Mouse (Mus musculus) kidney, adult 2 months (tissue): ENCODE data around the gene Suv39h2. TPM values are rescaled to one million over a fixed set of nuclear protein-coding genes. Genes with fewer than 3 reads are reported as not detected.

Experiments
- DNase-seq: peaks from one replicate; pipeline ENCODE4 v3.0.0; 2021
- H3K27ac ChIP-seq: fragments of 200-500 bp; 2 replicates; pipeline ENCODE4 v1.5.1; 2012; ENCODE audit warnings: low read depth, low read length, control low read depth, inconsistent platforms; ENCODE audit not compliant: insufficient read depth
- H3K27me3 ChIP-seq: fragments of 200-500 bp; replicated peaks from 2 replicates; pipeline ENCODE4 v1.6.1; 2012; ENCODE audit warnings: mild to moderate bottlenecking, moderate library complexity, low read length, inconsistent platforms; ENCODE audit not compliant: control insufficient read depth, insufficient read depth
- H3K36me3 ChIP-seq: fragments of 200-500 bp; 2 replicates; pipeline ENCODE4 v1.6.1; 2012; ENCODE audit warnings: mild to moderate bottlenecking, moderate library complexity, low read length, inconsistent platforms; ENCODE audit not compliant: control insufficient read depth, insufficient read depth
- H3K4me1 ChIP-seq: fragments of 200-500 bp; 2 replicates; pipeline ENCODE4 v1.6.1; 2011; ENCODE audit warnings: low read length; ENCODE audit not compliant: control insufficient read depth, insufficient read depth
- H3K4me3 ChIP-seq: fragments of 200-500 bp; 2 replicates; pipeline ENCODE4 v1.5.1; 2011; ENCODE audit warnings: mild to moderate bottlenecking, low read depth, low read length, control low read depth; ENCODE audit not compliant: insufficient read depth
- CTCF ChIP-seq: fragments of 200-500 bp; conservative IDR thresholded peaks from 2 replicates; pipeline ENCODE4 v1.5.1; 2011; ENCODE audit warnings: low read depth, mild to moderate bottlenecking, control low read depth, low read length, moderate library complexity, mixed read lengths; ENCODE audit not compliant: insufficient read depth, insufficient read length
- POLR2A ChIP-seq: fragments of 200-500 bp; IDR thresholded peaks from one replicate; pipeline ENCODE4 v1.6.1; 2011; ENCODE audit warnings: low read depth, low read length, control low read depth
- WGBS: fragments of 180-500 bp; shearing (Covaris S2); methylation state at CpG from one replicate; pipeline ENCODE4 v1.1.7; 2018; 5-methylcytosine and 5-hydroxymethylcytosine counted together
- polyA plus RNA-seq: library from polyadenylated mRNA; depleted of rRNA; stranded (reverse); fragments of >200 nt; gene quantifications from 2 replicates; pipeline ENCODE4 v1.2.3, GENCODE M21; 2012

The Suv39h2 gene
- polyA plus RNA-seq, 1 experiment: 0.16 TPM

- Histone ChIP-seq H3K36me3 (peaks cover 1% of the 10 kb centered on the region), H3K4me3 (no peak overlapping the region), H3K27ac (no peak overlapping the region), H3K27me3 (no peaks in the 10 kb centered on the region), H3K4me1 (no peaks in the 10 kb centered on the region)
- no peak for DNase-seq
- WGBS: 90% methylated on average over 3 of the region's 3 CpGs
- TF ChIP-seq CTCF (no peak), POLR2A (no peak)
Measured at GRCm38 (mm10) chr2:3489816-3490215, 15.0 kb upstream of the Suv39h2 start.

- WGBS: 89% methylated on average over 3 of the region's 3 CpGs
- Histone ChIP-seq H3K4me3 (no peak overlapping the region), H3K27ac (no peak overlapping the region), H3K4me1 (no peaks in the 10 kb centered on the region), H3K36me3 (no peaks in the 10 kb centered on the region), H3K27me3 (no peaks in the 10 kb centered on the region)
- DNase-seq: no peak
- TF ChIP-seq CTCF: no peak
- TF ChIP-seq POLR2A: no peak
Measured at GRCm38 (mm10) chr2:3480239-3480638, 5.4 kb upstream of the Suv39h2 start.

GRCm38 (mm10) chr2:3475746-3476251, 968 bp upstream of the Suv39h2 start:
- no peak for DNase-seq
- 69% methylated on average over 3 of the region's 3 CpGs for WGBS

DNA sequence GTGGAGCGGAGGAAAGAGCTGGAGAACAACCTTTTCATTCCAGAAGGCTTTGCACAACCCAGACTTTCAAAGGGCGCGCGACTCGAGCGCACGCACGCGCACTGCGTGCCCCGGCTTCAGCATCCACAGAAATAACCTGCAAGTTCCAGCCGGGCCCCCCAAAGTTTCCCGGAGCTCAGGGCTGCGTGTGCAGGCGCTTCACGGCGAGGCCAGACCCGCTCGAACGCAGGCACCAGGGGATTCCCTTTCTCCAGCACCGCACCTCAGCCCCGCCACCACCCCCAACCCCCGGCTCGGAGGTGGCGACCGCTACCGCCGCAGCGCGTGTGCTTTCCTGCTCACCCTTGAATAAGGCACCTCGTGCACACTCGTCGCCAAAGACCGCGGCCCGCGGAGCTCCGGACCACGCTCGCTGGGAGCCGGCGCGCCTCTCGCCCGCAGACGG, 448 bp downstream of the Suv39h2 start:
- under 1% methylated on average over 46 of the region's 46 CpGs for WGBS
- Histone ChIP-seq H3K27ac (no peak overlapping the region), H3K36me3 (no peaks in the 10 kb centered on the region), H3K27me3 (no peaks in the 10 kb centered on the region), H3K4me3 (peak overlapping the region; percentile 91), H3K4me1 (peaks cover 4% of the 10 kb centered on the region; the same call in 1 of the 2 replicates)
- peak; percentile 62 for DNase-seq
- TF ChIP-seq CTCF: no peak
- TF ChIP-seq POLR2A: no peak

More at GRCm38 (mm10) chr2:3475746-3476251, 968 bp upstream of the Suv39h2 start:
- H3K27me3 ChIP-seq: no peaks in the 10 kb centered on the region
- no peaks in the 10 kb centered on the region for H3K36me3 ChIP-seq
- H3K4me3 ChIP-seq: no peak overlapping the region
- H3K4me1 ChIP-seq: peaks cover 4% of the 10 kb centered on the region; the same call in 1 of the 2 replicates
- TF ChIP-seq POLR2A (no peak), CTCF (no peak)
- H3K27ac ChIP-seq: no peak overlapping the region

DNA sequence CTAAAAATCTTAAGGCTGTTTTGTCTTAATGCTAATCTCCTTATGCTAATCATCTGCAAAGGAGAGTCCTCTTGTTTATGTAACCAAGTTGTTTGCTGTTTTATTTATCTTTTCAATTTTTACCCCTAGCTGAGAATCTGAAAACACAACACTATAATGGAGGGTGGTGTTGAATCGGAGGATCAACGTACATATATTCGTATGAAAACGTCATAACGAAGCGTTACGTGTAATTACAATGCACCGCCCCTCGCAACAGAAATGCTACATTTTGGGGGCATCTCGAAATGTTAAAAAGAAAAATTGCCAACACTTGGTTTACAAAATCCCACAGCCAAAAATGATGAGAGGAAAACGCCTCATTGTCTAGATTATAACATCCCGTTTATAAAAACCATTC, 940 bp downstream of the Suv39h2 start:
- H3K36me3 ChIP-seq: no peaks in the 10 kb centered on the region
- H3K27me3 ChIP-seq: no peaks in the 10 kb centered on the region
- peaks cover 4% of the 10 kb centered on the region; the same call in 1 of the 2 replicates for H3K4me1 ChIP-seq
- H3K4me3 ChIP-seq: peak overlapping the region; percentile 91
- no peak overlapping the region for H3K27ac ChIP-seq
- TF ChIP-seq POLR2A (no peak), CTCF (no peak)
- no peak for DNase-seq
- 2% methylated on average over 12 of the region's 12 CpGs for WGBS

DNA sequence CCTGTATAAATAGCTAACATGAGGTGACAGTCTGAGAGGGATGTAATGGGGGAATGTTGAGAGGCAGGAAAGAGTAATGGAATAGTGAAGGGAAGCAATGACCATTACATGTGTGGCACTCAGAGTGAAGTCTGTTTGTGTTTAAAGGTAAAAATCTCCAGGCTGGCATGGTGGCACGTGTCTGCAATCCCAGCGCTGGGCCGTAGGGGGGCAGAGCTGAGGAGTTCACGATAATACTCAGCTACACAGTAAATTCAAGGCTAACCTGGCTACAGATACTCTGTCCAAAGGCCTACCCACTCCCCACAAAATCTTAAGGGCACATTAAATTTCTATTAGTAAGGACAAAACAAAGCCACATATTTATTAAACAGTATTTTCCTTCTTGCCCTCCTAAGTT, 18.2 kb downstream of the Suv39h2 start:
- no peaks in the 10 kb centered on the region for H3K27me3 ChIP-seq
- TF ChIP-seq POLR2A (no peak), CTCF (no peak)
- H3K36me3 ChIP-seq: peaks cover 1% of the 10 kb centered on the region
- 87% methylated on average over 4 of the region's 4 CpGs for WGBS
- H3K4me1 ChIP-seq: no peaks in the 10 kb centered on the region
- H3K27ac ChIP-seq: no peak overlapping the region
- no peak for DNase-seq
- no peak overlapping the region for H3K4me3 ChIP-seq

- TF ChIP-seq POLR2A (no peak), CTCF (no peak)
- H3K4me3 ChIP-seq: no peak overlapping the region
- H3K4me1 ChIP-seq: no peaks in the 10 kb centered on the region
- no peak overlapping the region for H3K27ac ChIP-seq
- peaks cover 1% of the 10 kb centered on the region for H3K36me3 ChIP-seq
- H3K27me3 ChIP-seq: no peaks in the 10 kb centered on the region
- WGBS: 94% methylated on average over 3 of the region's 3 CpGs
- no peak for DNase-seq
Measured at GRCm38 (mm10) chr2:3453096-3453495, 21.7 kb downstream of the Suv39h2 start.
